Mouse (Mus musculus) heart, adult 2 months (tissue): ENCODE results near the gene Snx10. TPM values are rescaled to one million over a fixed set of nuclear protein-coding genes. Genes with fewer than 3 reads are reported as not detected.

Source experiments
- DNase-seq, 2 experiments: peaks; one replicate each; pipeline ENCODE4 v3.0.0; 2021
- H3K27ac ChIP-seq: fragments of 200-600 bp; 2 replicates; pipeline ENCODE4 v1.8.1; 2022
- H3K27me3 ChIP-seq: fragments of 200-500 bp; 2 replicates; pipeline ENCODE4 v1.6.1; 2012; ENCODE audit warnings: mild to moderate bottlenecking, low read length, inconsistent platforms, mixed read lengths; ENCODE audit not compliant: control insufficient read depth, insufficient read depth
- H3K36me3 ChIP-seq: fragments of 200-500 bp; 2 replicates; pipeline ENCODE4 v1.6.1; 2012; ENCODE audit warnings: low read length, inconsistent platforms; ENCODE audit not compliant: control insufficient read depth, insufficient read depth
- H3K4me1 ChIP-seq: fragments of 200-500 bp; 2 replicates; pipeline ENCODE4 v1.6.1; 2011; ENCODE audit warnings: low read length; ENCODE audit not compliant: control insufficient read depth, insufficient read depth
- H3K4me3 ChIP-seq: fragments of 200-600 bp; 2 replicates; pipeline ENCODE4 v1.8.1; 2022
- H3K79me2 ChIP-seq: fragments of 200-500 bp; replicated peaks from 2 replicates; pipeline ENCODE4 v1.6.1; 2012; ENCODE audit warnings: mild to moderate bottlenecking, inconsistent platforms, low read length, moderate library complexity, mixed read lengths; ENCODE audit not compliant: control insufficient read depth, insufficient read depth
- H3K9ac ChIP-seq: fragments of 200-500 bp; 2 replicates; pipeline ENCODE4 v1.6.1; 2012; ENCODE audit warnings: low read depth, mild to moderate bottlenecking, control low read depth, inconsistent platforms, low read length, mixed read lengths
- CTCF ChIP-seq: fragments of 200-600 bp; IDR thresholded peaks from 2 replicates; pipeline ENCODE4 v1.8.1; 2022; ENCODE audit warnings: antibody characterized with exemption, mild to moderate bottlenecking, moderate library complexity
- EP300 ChIP-seq: fragments of 200-500 bp; IDR thresholded peaks from 2 replicates; pipeline ENCODE4 v1.6.1; 2011; ENCODE audit warnings: low read depth, low read length, control low read depth; ENCODE audit not compliant: insufficient read depth
- POLR2A ChIP-seq: fragments of 200-500 bp; IDR thresholded peaks from 2 replicates; pipeline ENCODE4 v1.6.1; 2011; ENCODE audit warnings: mild to moderate bottlenecking, low read depth, low read length, control low read depth; ENCODE audit not compliant: insufficient read depth
- whole genome bisulfite sequencing: fragments of 180-500 bp; shearing (Covaris S2); methylation state at CpG from one replicate; pipeline ENCODE4 v1.1.7; 2018; 5-methylcytosine and 5-hydroxymethylcytosine counted together
- intact Hi-C: fragments of 180-260 bp; cut with DNase I; formaldehyde crosslinking; loops from one replicate; pipeline ENCODE4 v1.15.1; 2025
- microRNA-seq, 2 experiments: library from miRNA; unstranded; fragments of <30 nt; microRNA quantifications; one replicate each; pipeline ENCODE4 v1.2.0; 2021
- polyA plus RNA-seq: library from polyadenylated mRNA; depleted of rRNA; stranded (reverse); fragments of >200 nt; gene quantifications from 2 replicates; pipeline ENCODE4 v1.2.3, GENCODE M21; 2012; rRNA removed
- total RNA-seq, 2 experiments: library from RNA; stranded (reverse); gene quantifications; 2 replicates each; pipeline ENCODE4 v1.2.3; 2021

The Snx10 gene
- total and polyA plus RNA-seq, 3 experiments = 3.9 to 11.4 (median 10.8) TPM

- 43% methylated on average over 2 of the region's 2 CpGs for WGBS
- DNase-seq = no peak
- Histone ChIP-seq H3K4me1 (no peaks in the 10 kb centered on the region; the same call in 1 of the 2 replicates), H3K79me2 (no peaks in the 10 kb centered on the region), H3K4me3 (no peak overlapping the region), H3K27me3 (no peaks in the 10 kb centered on the region), H3K9ac (no peak overlapping the region), H3K27ac (peak overlapping the region; percentile 36), H3K36me3 (no peaks in the 10 kb centered on the region)
- TF ChIP-seq EP300 = no peak
- no peak for TF ChIP-seq CTCF
- no peak for TF ChIP-seq POLR2A
- intact Hi-C loops = no loop called here
Observed at GRCm38 (mm10) chr6:51630184-51630583, 106.5 kb downstream of the Snx10 start.

GRCm38 (mm10) chr6:51632928-51633662 lies 109.4 kb downstream of the Snx10 start:
- no peak overlapping the region for H3K4me3 ChIP-seq
- H3K27me3 ChIP-seq = no peaks in the 10 kb centered on the region
- 52% methylated on average over 4 of the region's 4 CpGs for WGBS
- no peaks in the 10 kb centered on the region for H3K36me3 ChIP-seq
- TF ChIP-seq CTCF (no peak), EP300 (no peak), POLR2A (no peak)
- H3K9ac ChIP-seq = no peak overlapping the region
- H3K27ac ChIP-seq = peak overlapping the region; percentile 20; the same call in 1 of the 2 replicates
- H3K4me1 ChIP-seq = no peaks in the 10 kb centered on the region; the same call in 1 of the 2 replicates
- no peak for DNase-seq
- H3K79me2 ChIP-seq = no peaks in the 10 kb centered on the region
- intact Hi-C loops = no loop called here

- peak in 1 of 2 experiments; percentile 14 for DNase-seq
- H3K9ac ChIP-seq = no peak overlapping the region
- 28% methylated on average over 8 of the region's 8 CpGs for WGBS
Observed at GRCm38 (mm10) chr6:51633663-51634362, 110.1 kb downstream of the Snx10 start.

GRCm38 (mm10) chr6:51636019-51636568 lies 112.4 kb downstream of the Snx10 start:
- Histone ChIP-seq H3K27me3 (no peaks in the 10 kb centered on the region), H3K36me3 (no peaks in the 10 kb centered on the region), H3K4me1 (no peaks in the 10 kb centered on the region), H3K27ac (no peak overlapping the region), H3K79me2 (no peaks in the 10 kb centered on the region), H3K4me3 (no peak overlapping the region), H3K9ac (no peak overlapping the region)
- intact Hi-C loops = no loop called here
- DNase-seq = peak in 1 of 2 experiments; percentile 42
- TF ChIP-seq CTCF (no peak), POLR2A (no peak), EP300 (no peak)
- WGBS = 48% methylated on average over 11 of the region's 11 CpGs

More at GRCm38 (mm10) chr6:51633663-51634362, 110.1 kb downstream of the Snx10 start:
- Histone ChIP-seq H3K27ac (peak overlapping the region; percentile 20; the same call in 1 of the 2 replicates), H3K4me3 (no peak overlapping the region), H3K79me2 (no peaks in the 10 kb centered on the region), H3K36me3 (no peaks in the 10 kb centered on the region), H3K27me3 (no peaks in the 10 kb centered on the region), H3K4me1 (no peaks in the 10 kb centered on the region; the same call in 1 of the 2 replicates)
- intact Hi-C loops = no loop called here
- TF ChIP-seq EP300 = no peak
- no peak for TF ChIP-seq POLR2A
- no peak for TF ChIP-seq CTCF

Small RNA genes within 50 kb of the gene (microRNA-seq; reads per million reads assigned to microRNA genes)
- gene Gm22914 = 0 reads per million in 2 experiments

Other genes with a start within 250 kb of the Snx10 start
- gene Nfe2l3, start 91.2 kb upstream of the Snx10 start, total RNA-seq = under 1 TPM; 0.16 to 0.18 TPM
- 0.20 TPM in 2 replicates for gene Nfe2l3, start 91.2 kb upstream of the Snx10 start, polyA plus RNA-seq
- gene Hnrnpa2b1, start 54.0 kb upstream of the Snx10 start, total RNA-seq = 100 to 1,000 TPM; 384 to 411 TPM
- gene Hnrnpa2b1, start 54.0 kb upstream of the Snx10 start, polyA plus RNA-seq = 91.2 and 166 TPM in 2 replicates
- gene Cbx3, start 53.5 kb upstream of the Snx10 start, total RNA-seq = 10 to 100 TPM; 58.7 to 63.9 TPM
- gene Cbx3, start 53.5 kb upstream of the Snx10 start, polyA plus RNA-seq = 7.6 and 15.7 TPM in 2 replicates